Mouse (Mus musculus): Measurements from ENCODE around the gene St3gal5. TPM values are rescaled to one million over a fixed set of nuclear protein-coding genes. Genes with fewer than 3 reads are reported as not detected.
A peak's percentile ranks its signal among the peaks of the same experiment; 100 is the strongest.
"Not testable (repeated sequence)": the region's sequence is repeated elsewhere in the genome, so short reads cannot be mapped to it uniquely, and the experiment has no call there.

The St3gal5 gene
- 185 and 213 TPM in 2 replicates for polyA plus RNA-seq (2015; fragmentation: Nextera tagmentation; extraction: Ambion mirVana)

DNA sequence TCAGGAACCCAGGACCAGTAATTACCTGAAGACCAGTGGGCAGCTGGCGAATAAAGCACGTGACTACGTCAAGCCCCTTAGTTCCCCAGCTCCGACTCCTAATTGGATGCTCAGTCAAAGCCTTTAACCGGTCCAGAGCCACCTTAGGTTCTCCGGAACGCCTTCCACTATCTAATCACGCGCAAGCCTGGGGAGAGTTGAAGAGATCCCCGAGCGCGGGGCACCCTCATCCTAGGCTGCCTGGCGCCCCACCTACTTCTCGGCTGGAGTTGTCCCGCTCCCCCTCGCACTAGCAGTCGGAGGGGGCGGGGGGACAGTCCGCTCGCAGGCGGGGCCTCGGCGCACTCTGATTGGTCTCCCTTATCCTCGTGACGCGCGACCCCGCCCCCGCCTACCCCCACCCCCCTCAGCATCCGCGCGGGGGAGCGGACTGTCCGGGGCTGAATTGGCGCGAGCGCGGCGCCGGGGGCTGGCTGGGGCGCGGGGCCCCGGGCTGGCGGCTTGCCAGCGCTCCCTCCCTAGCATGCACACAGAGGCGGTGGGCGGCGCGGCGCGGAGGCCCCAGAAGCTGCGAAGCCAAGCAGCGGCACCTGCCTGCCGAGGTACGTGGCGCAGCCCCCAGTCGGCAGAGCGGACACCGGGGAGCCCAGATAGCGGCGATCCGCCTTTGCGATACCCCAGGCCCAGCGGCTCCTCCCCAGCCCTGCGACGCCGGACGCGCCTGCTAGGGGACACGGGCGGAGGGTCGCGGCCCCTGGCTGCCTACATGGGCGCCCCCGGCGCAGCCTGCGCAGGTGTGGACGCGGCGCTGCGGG, at the start of gene St3gal5:
Gene St3gal5, plus strand, starts transcription at position 412 of the 815 bp plus-strand sequence.
- Histone ChIP-seq H3K4me3 (replicated peaks) (peak within 1 kb of the TSS; percentile 84), H3K36me3 (replicated peaks) (no peaks in the 10 kb centered on the region), H3K9me3 (replicated peaks) (no peaks in the 10 kb centered on the region), H3K4me1 (replicated peaks) (peaks cover 57% of the 10 kb centered on the region), H3K9ac (peak within 1 kb of the TSS; percentile 99), H3K27me3 (0 out of 2 replicates have a peak, but pooled peaks cover 4% of the 10 kb centered on the region), H3K4me2 (peak within 1 kb of the TSS; percentile 75), H3K27ac (replicated peaks) (peak within 1 kb of the TSS; percentile 99)
- ATAC-seq (ENCODE audit: insufficient read depth): peak; percentile 86
- under 1% methylated on average over 78 of the region's 81 CpGs for WGBS (ENCODE audit: insufficient replicate concordance)

DNA sequence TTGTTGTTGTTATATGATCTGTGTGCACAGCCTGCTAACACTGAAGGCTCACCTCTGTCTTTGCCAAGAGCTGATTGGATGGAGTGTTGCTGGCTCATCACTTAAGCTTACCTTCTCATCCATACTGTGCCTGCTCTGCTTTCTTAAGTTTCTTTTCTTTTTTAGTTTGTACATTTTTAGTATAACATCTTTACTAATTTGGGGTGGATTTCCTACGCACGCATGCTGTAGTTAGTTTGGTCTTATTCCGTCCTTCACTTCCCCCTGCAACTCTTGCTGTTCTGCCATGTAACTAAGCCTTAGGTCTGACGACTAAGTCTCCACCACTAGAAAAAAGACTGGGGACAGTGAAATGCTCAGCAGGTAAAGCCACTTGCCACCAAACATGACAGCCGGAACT, 48.7 kb upstream of the St3gal5 start:
- H3K9ac ChIP-seq: no peak overlapping the region
- ATAC-seq (ENCODE audit: insufficient read depth): no peak
- H3K4me2 ChIP-seq: no peak overlapping the region
- no peaks in the 10 kb centered on the region for H3K36me3 ChIP-seq (replicated peaks)
- no peaks in the 10 kb centered on the region for H3K4me1 ChIP-seq (replicated peaks)
- peaks cover 44% of the 10 kb centered on the region for H3K27me3 ChIP-seq
- WGBS (ENCODE audit: insufficient replicate concordance): 76% methylated on average over 5 of the region's 5 CpGs
- H3K27ac ChIP-seq (replicated peaks): no peak overlapping the region
- no peaks in the 10 kb centered on the region for H3K9me3 ChIP-seq (replicated peaks)
- no peak overlapping the region for H3K4me3 ChIP-seq (replicated peaks)

DNA sequence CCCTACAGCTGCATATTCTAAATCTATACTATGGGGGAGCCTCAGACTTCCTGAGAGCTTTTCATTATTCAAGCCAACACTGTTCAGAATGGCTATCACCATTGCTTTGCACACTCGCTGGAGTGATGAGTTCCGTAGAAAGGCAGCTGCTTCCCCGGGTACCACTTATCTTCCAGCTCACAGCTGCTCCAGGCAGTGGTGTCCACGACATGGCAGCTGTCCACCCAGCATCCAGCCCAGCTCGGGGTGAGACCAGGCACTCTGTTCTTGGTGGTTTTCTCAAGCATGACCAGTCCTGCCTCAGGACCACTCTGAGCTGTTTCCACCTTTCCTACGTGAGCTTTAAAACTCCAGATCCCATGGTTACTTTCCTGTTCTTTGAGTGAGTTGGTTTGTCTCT, 47.5 kb upstream of the St3gal5 start:
- Histone ChIP-seq H3K9ac (no peak overlapping the region), H3K4me1 (replicated peaks) (no peaks in the 10 kb centered on the region), H3K27me3 (peaks cover 41% of the 10 kb centered on the region), H3K9me3 (replicated peaks) (no peaks in the 10 kb centered on the region), H3K4me2 (no peak overlapping the region), H3K4me3 (replicated peaks) (no peak overlapping the region), H3K36me3 (replicated peaks) (no peaks in the 10 kb centered on the region), H3K27ac (replicated peaks) (no peak overlapping the region)
- WGBS (ENCODE audit: insufficient replicate concordance): 36% methylated on average over 6 of the region's 6 CpGs
- no peak for ATAC-seq (ENCODE audit: insufficient read depth)

DNA sequence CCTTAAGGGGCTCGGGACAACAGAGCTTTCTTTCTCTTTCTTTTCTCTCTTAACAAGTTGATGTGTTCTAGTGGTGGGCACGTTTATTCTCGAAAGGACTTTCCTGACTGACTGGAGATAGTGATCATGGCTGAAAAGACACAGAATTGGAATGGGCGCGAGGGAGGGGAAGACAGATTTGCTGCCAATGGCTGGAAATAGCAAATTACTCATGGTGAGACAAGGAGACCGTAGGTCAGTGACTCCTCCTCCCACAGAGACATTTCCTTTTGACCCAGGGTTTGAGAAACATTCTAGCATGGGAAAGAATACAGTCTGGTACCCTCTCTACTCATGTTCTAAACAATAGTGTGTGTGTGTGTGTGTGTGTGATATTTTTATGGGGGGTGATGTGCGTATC, 46.6 kb upstream of the St3gal5 start:
- Histone ChIP-seq H3K9me3 (replicated peaks) (no peaks in the 10 kb centered on the region), H3K27ac (replicated peaks) (no peak overlapping the region), H3K27me3 (peaks cover 41% of the 10 kb centered on the region), H3K9ac (no peak overlapping the region), H3K4me2 (peak overlapping the region; percentile 16; the same call in 1 of the 2 replicates), H3K4me3 (replicated peaks) (no peak overlapping the region), H3K36me3 (replicated peaks) (no peaks in the 10 kb centered on the region), H3K4me1 (replicated peaks) (no peaks in the 10 kb centered on the region)
- 22% methylated on average over 7 of the region's 7 CpGs for WGBS (ENCODE audit: insufficient replicate concordance)
- ATAC-seq (ENCODE audit: insufficient read depth): no peak

DNA sequence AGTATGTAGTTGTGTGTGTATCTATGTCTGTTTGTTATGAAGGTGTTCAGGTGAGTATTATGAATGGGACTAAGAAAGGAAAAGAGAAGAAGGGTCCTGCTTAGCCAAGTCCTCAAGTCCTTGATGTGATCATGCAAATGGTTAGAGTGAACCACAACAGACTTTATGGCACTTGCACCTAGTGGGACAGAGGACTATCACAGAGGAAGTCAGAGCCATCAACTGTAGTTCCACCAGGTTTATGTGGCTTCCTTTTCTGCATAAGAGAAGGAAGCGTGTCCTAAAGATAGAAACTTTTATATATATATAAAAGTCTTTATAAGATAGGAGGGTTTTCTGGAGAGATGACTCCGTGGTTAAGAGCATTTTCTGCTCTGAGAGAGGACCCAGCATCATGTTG, 46.1 kb upstream of the St3gal5 start:
- no peak for ATAC-seq (ENCODE audit: insufficient read depth)
- H3K9me3 ChIP-seq (replicated peaks): no peaks in the 10 kb centered on the region

GRCm38 (mm10) chr6:72051757-72052156, 45.6 kb upstream of the St3gal5 start:
- Histone ChIP-seq H3K4me1 (replicated peaks) (no peaks in the 10 kb centered on the region), H3K27me3 (peaks cover 41% of the 10 kb centered on the region), H3K9ac (no peak overlapping the region), H3K36me3 (replicated peaks) (no peaks in the 10 kb centered on the region), H3K27ac (replicated peaks) (no peak overlapping the region), H3K9me3 (replicated peaks) (no peaks in the 10 kb centered on the region), H3K4me3 (replicated peaks) (no peak overlapping the region), H3K4me2 (no peak overlapping the region)
- no peak for ATAC-seq (ENCODE audit: insufficient read depth)
- 12% methylated on average over 6 of the region's 6 CpGs for WGBS (ENCODE audit: insufficient replicate concordance)

More for the DNA sequence above, 46.1 kb upstream of the St3gal5 start:
- Histone ChIP-seq H3K36me3 (replicated peaks) (no peaks in the 10 kb centered on the region), H3K4me3 (replicated peaks) (no peak overlapping the region), H3K4me1 (replicated peaks) (no peaks in the 10 kb centered on the region), H3K4me2 (no peak overlapping the region), H3K9ac (no peak overlapping the region), H3K27me3 (peaks cover 41% of the 10 kb centered on the region), H3K27ac (replicated peaks) (no peak overlapping the region)
- WGBS (ENCODE audit: insufficient replicate concordance): 11% methylated on average over 2 of the region's 2 CpGs

DNA sequence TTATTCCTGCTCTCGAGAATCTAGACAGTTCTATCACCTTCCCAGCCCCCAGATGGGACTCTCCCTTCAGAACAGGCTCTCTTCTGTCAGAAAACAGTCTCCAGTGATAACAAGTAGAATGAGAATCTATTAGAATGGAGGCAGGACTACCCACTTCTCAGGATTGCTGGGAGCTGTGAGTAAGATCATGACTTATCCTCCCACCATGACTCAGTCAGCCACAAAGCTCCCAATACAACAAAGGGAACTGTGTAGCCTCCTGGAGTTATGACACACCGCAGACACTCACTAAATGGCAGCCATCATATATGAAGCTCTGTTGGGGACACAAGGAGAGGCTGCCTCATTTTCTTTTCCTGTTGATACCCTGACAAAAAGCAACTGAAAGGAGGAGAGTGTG, 40.8 kb upstream of the St3gal5 start:
- Histone ChIP-seq H3K4me3 (replicated peaks) (no peak overlapping the region), H3K9me3 (replicated peaks) (no peaks in the 10 kb centered on the region), H3K4me1 (replicated peaks) (no peaks in the 10 kb centered on the region), H3K27me3 (peaks cover 20% of the 10 kb centered on the region), H3K27ac (replicated peaks) (no peak overlapping the region), H3K36me3 (replicated peaks) (no peaks in the 10 kb centered on the region), H3K4me2 (no peak overlapping the region), H3K9ac (no peak overlapping the region)
- no peak for ATAC-seq (ENCODE audit: insufficient read depth)
- 59% methylated on average over 2 of the region's 2 CpGs for WGBS (ENCODE audit: insufficient replicate concordance)

- Histone ChIP-seq H3K27me3 (peaks cover 3% of the 10 kb centered on the region; the same call in 1 of the 2 replicates), H3K9me3 (replicated peaks) (no peaks in the 10 kb centered on the region), H3K9ac (no peak overlapping the region), H3K4me3 (replicated peaks) (no peak overlapping the region), H3K4me2 (no peak overlapping the region), H3K27ac (replicated peaks) (no peak overlapping the region), H3K36me3 (replicated peaks) (no peaks in the 10 kb centered on the region), H3K4me1 (replicated peaks) (no peaks in the 10 kb centered on the region)
- no peak for ATAC-seq (ENCODE audit: insufficient read depth)
- 72% methylated on average over 9 of the region's 9 CpGs for WGBS (ENCODE audit: insufficient replicate concordance)
Observed at GRCm38 (mm10) chr6:72058398-72058889, 38.9 kb upstream of the St3gal5 start.

DNA sequence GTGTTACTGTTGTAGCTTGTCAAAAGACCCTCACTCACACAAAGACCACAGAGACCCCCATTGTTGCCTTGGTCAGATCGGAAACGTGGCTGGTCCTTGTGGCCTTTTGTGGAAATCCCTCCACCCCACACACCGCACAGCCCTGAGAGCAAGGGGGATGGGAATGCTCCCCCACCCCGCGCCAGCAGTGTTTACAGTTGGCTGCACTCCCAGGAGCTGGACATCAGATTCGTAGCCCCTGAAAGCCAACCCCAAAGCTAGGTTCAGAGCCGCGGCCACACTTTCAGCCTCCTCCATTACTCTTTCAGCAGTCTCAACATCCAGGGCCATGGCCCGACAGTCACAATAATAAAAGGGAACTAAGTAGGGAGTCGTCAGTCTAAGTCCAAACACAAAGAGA, 36.7 kb upstream of the St3gal5 start:
- not testable (repeated sequence) for H3K4me1 ChIP-seq (replicated peaks); H3K9me3 ChIP-seq (replicated peaks); H3K27me3 ChIP-seq; H3K27ac ChIP-seq (replicated peaks); H3K36me3 ChIP-seq (replicated peaks); H3K4me2 ChIP-seq; H3K9ac ChIP-seq; H3K4me3 ChIP-seq (replicated peaks); ATAC-seq (ENCODE audit: insufficient read depth)
- 72% methylated on average over 10 of the region's 10 CpGs for WGBS (ENCODE audit: insufficient replicate concordance)

- H3K4me3 ChIP-seq (replicated peaks): no peak overlapping the region
- H3K36me3 ChIP-seq (replicated peaks): no peaks in the 10 kb centered on the region
- no peak overlapping the region for H3K9ac ChIP-seq
- H3K27ac ChIP-seq (replicated peaks): no peak overlapping the region
- no peak for ATAC-seq (ENCODE audit: insufficient read depth)
- 53% methylated on average over 6 of the region's 6 CpGs for WGBS (ENCODE audit: insufficient replicate concordance)
- H3K4me2 ChIP-seq: no peak overlapping the region
- H3K4me1 ChIP-seq (replicated peaks): no peaks in the 10 kb centered on the region
- H3K27me3 ChIP-seq: no peaks in the 10 kb centered on the region
- no peaks in the 10 kb centered on the region for H3K9me3 ChIP-seq (replicated peaks)
Observed at GRCm38 (mm10) chr6:72063718-72064117, 33.7 kb upstream of the St3gal5 start.

DNA sequence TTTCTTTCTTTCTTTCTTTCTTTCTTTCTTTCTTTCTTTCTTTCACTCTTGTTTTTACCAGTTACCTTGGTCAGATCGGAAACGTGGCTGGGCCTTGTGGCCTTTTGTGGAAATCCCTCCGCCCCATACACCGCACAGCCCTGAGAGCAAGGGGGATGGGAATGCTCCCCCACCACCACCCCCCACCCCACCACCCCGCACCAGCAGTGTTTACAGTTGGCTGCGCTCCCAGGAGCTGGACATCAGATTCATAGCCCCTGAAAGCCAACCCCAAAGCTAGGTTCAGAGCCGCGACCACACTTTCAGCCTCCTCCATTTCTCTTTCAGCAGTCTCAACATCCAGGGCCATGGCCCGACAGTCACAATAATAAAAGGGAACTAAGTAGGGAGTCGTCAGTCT, 31.4 kb upstream of the St3gal5 start:
- 42% methylated on average over 10 of the region's 10 CpGs for WGBS (ENCODE audit: insufficient replicate concordance)
- ATAC-seq (ENCODE audit: insufficient read depth): no peak
- Histone ChIP-seq H3K9ac (no peak overlapping the region), H3K4me1 (replicated peaks) (no peaks in the 10 kb centered on the region), H3K9me3 (replicated peaks) (no peaks in the 10 kb centered on the region), H3K27ac (replicated peaks) (no peak overlapping the region), H3K4me2 (no peak overlapping the region), H3K4me3 (replicated peaks) (no peak overlapping the region), H3K36me3 (replicated peaks) (no peaks in the 10 kb centered on the region), H3K27me3 (no peaks in the 10 kb centered on the region)

Data from liver, embryonic 15.5 days (tissue).